Mouse (Mus musculus) heart, embryonic 13.5 days (tissue): ENCODE data around the gene Crebl2. TPM values are rescaled to one million over a fixed set of nuclear protein-coding genes. Genes with fewer than 3 reads are reported as not detected.

Experiments used
- ATAC-seq: fragments of 200-750 bp; cut with Nextera tagmentation; 2 replicates; pipeline ENCODE4 v1.8.0; 2017; ENCODE audit warnings: moderate TSS enrichment; ENCODE audit not compliant: insufficient number of reproducible peaks, low FRiP score, low TSS enrichment; ENCODE audit errors: extremely low read depth
- H3K27ac ChIP-seq: fragments of 300-500 bp; sonication (generic); replicated peaks from 2 replicates; pipeline ENCODE4 v1.5.1; 2015; ENCODE audit warnings: moderate library complexity, mild to moderate bottlenecking, inconsistent platforms
- H3K27me3 ChIP-seq: fragments of 300-500 bp; sonication (generic); replicated peaks from 2 replicates; pipeline ENCODE4 v1.6.1; 2015; ENCODE audit warnings: mild to moderate bottlenecking, inconsistent platforms
- H3K36me3 ChIP-seq: fragments of 300-500 bp; sonication (generic); 2 replicates; pipeline ENCODE4 v1.6.1; 2015; ENCODE audit warnings: mild to moderate bottlenecking, inconsistent platforms
- H3K4me1 ChIP-seq: fragments of 300-500 bp; sonication (generic); 2 replicates; pipeline ENCODE4 v1.6.1; 2015; ENCODE audit warnings: inconsistent platforms
- H3K4me2 ChIP-seq: fragments of 300-500 bp; sonication (generic); 2 replicates; pipeline ENCODE4 v1.6.1; 2015; ENCODE audit warnings: inconsistent platforms, mild to moderate bottlenecking, moderate library complexity
- H3K4me3 ChIP-seq: fragments of 300-500 bp; sonication (generic); 2 replicates; pipeline ENCODE4 v1.5.1; 2015; ENCODE audit warnings: moderate library complexity, mild to moderate bottlenecking, inconsistent platforms
- H3K9ac ChIP-seq: fragments of 300-500 bp; sonication (generic); 2 replicates; pipeline ENCODE4 v1.6.1; 2015; ENCODE audit warnings: inconsistent platforms, mild to moderate bottlenecking, moderate library complexity
- H3K9me3 ChIP-seq: fragments of 300-500 bp; sonication (generic); 2 replicates; pipeline ENCODE4 v1.6.1; 2016; ENCODE audit warnings: inconsistent platforms
- WGBS: fragments of 180-500 bp; shearing (Covaris S2); methylation state at CpG from one replicate; pipeline ENCODE4 v1.1.7; 2015; ENCODE audit warnings: mixed read lengths; 5-methylcytosine and 5-hydroxymethylcytosine counted together
- polyA plus RNA-seq: library from polyadenylated mRNA; unstranded; fragments of >200 nt; fragmentation: Nextera tagmentation; extraction: Ambion mirVana; gene quantifications from 2 replicates; pipeline ENCODE4 v1.2.1, GENCODE M21; 2015

Gene Crebl2
- 1.6 and 1.8 TPM in 2 replicates for polyA plus RNA-seq

DNA sequence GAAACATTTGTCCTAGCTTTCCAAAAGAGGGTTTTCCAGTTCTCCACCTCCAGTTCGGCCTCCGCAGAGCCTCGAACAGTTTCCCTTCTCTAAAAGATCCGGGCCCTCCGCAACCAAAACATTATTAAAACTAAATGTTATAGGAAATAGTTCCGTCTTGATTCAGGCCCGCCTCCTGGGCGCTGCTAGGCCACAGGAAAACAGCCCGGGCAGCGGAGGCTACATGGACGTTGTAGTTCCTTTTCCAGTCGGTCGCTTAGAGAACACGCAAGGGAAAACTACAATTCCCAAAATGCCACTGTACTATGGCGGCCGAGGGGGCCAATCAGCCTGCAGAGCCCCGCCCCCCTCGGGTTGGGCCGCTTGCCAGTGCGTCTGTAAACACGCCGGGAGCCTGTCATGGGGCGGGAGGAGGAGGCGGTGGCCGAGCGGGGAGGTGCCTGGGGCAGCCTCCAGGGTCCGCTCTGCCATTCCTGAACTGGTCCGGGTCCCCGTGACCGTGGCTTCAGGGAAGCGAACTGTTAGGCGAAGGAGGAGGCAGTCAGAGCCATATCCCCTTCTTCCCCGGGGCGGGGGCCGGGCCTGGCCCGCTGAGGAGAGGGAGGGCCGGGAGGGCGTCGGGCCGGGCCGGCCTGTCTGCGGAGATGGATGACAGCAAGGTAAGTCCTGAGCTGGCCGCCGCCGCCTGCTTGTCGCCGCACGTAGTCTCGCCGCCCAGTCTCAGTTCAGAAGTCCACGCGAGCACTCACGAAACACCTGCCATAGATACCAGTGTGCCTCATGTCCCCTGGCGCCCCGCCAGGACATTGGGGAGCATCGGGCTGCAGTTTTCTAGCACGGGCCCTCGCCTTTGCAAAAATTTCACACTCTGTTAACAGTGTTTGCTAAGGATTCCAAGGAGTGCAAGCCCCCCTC is at the start of gene Crebl2:
Gene Crebl2 (plus strand): TSS at position 369 of the 915 bp plus-strand sequence.
- Histone ChIP-seq H3K27ac (peak within 1 kb of the TSS; percentile 96), H3K36me3 (no peaks in the 10 kb centered on the region), H3K4me1 (peaks cover 26% of the 10 kb centered on the region), H3K27me3 (no peaks in the 10 kb centered on the region), H3K9me3 (no peaks in the 10 kb centered on the region), H3K9ac (peak within 1 kb of the TSS; percentile 88), H3K4me3 (peak within 1 kb of the TSS; percentile 73), H3K4me2 (peak within 1 kb of the TSS; percentile 90)
- under 1% methylated on average over 55 of the region's 58 CpGs for WGBS
- ATAC-seq = peak; percentile 97

DNA sequence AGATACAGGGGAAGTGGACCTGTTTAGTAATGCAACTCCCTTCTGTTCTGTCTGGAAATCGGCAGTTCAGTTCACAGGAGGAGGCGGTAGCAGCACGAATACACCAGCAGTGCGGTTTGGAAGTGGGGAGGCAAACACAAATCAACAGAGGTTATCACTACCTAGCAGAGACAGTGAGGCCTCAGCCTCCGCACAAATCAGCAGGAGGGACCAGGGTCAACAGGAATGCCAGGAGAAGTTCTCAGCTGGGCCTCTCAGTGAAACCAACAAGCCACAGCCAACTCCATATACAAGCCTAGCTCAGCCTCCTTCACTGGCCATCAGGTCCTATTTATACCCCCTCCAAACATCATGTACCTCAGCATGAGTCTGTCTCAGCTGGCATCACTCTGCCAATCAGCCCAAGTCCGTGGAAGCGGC is 48.5 kb upstream of the Crebl2 start:
- peak overlapping the region; percentile 5; the same call in 1 of the 2 replicates for H3K4me3 ChIP-seq
- no peak for ATAC-seq
- H3K36me3 ChIP-seq = peaks cover 3% of the 10 kb centered on the region; the same call in 1 of the 2 replicates
- peak overlapping the region; percentile 66 for H3K9ac ChIP-seq
- peak overlapping the region; percentile 44 for H3K4me2 ChIP-seq
- peaks cover 41% of the 10 kb centered on the region for H3K4me1 ChIP-seq
- peak overlapping the region; percentile 72 for H3K27ac ChIP-seq
- H3K9me3 ChIP-seq = no peaks in the 10 kb centered on the region
- no peaks in the 10 kb centered on the region for H3K27me3 ChIP-seq
- WGBS = 45% methylated on average over 7 of the region's 7 CpGs

DNA sequence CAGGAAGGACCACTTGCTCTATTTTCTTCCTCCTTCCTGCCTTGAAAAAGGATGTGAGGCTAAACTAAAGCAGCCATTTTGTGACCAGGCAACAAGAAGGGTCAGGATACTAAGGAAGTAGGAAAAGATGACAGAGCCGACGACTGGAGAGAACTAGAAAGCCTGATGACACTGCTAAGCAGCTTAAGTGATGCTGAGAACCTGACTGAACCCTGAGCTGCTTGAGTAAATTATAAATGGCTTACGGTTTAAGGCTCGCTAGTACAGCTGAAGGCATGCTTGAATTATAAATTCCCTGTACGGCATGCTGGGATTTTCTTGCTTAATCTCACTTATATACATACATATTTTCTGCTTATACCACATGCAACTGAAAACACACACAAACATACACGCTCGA is 47.1 kb upstream of the Crebl2 start:
- no peak overlapping the region; the same call in 1 of the 2 replicates for H3K27ac ChIP-seq
- peaks cover 53% of the 10 kb centered on the region for H3K4me1 ChIP-seq
- 86% methylated on average over 7 of the region's 7 CpGs for WGBS

DNA sequence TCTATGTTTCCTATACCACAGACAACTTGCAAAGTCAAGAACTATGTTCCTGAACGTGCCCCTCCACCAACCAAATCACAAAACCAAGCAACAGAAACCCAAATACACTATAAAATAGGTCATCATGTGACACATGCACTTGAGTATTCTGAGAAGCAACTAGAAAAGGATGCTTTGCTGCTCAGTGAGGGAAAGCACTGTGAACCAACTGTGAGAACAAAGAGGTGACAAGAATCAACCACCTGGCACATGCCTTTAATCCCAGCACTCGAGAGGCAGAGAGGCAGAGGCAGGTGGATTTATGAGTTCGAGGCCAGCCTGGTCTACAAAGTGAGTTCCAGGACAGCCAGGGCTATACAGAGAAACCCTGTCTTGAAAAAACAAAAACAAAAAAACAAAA is 43.5 kb upstream of the Crebl2 start:
- 68% methylated on average over 3 of the region's 3 CpGs for WGBS
- Histone ChIP-seq H3K4me3 (no peak overlapping the region), H3K27me3 (no peaks in the 10 kb centered on the region), H3K9ac (no peak overlapping the region), H3K9me3 (no peaks in the 10 kb centered on the region), H3K36me3 (0 out of 2 replicates have a peak, but pooled peaks cover 2% of the 10 kb centered on the region), H3K4me2 (no peak overlapping the region), H3K27ac (no peak overlapping the region), H3K4me1 (peaks cover 57% of the 10 kb centered on the region)
- ATAC-seq = no peak

More for the DNA sequence above, 47.1 kb upstream of the Crebl2 start:
- ATAC-seq = no peak
- H3K4me3 ChIP-seq = no peak overlapping the region
- no peaks in the 10 kb centered on the region for H3K27me3 ChIP-seq
- H3K9me3 ChIP-seq = no peaks in the 10 kb centered on the region
- H3K9ac ChIP-seq = no peak overlapping the region
- H3K4me2 ChIP-seq = no peak overlapping the region
- 0 out of 2 replicates have a peak, but pooled peaks cover 2% of the 10 kb centered on the region for H3K36me3 ChIP-seq

DNA sequence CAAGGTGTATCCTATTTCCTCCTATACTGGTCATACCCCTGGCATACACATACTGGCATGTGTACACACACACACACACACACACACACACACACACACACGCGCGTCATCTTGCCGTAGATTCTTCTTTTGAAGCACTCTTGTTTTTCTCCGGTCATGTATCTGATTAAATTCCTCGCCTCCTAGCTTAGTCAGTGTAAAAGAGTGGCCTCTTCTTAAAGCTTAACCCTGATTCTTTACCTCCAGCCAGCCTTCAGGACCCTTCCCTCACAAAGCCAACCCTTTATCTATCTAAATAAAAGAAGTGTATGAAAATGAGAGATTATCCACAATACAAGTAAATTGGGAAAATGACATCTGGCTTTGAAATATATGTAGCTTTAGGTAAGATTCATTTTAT is 40.9 kb upstream of the Crebl2 start:
- peak overlapping the region; percentile 35; the same call in 1 of the 2 replicates for H3K4me2 ChIP-seq
- no peak for ATAC-seq
- no peaks in the 10 kb centered on the region for H3K9me3 ChIP-seq

DNA sequence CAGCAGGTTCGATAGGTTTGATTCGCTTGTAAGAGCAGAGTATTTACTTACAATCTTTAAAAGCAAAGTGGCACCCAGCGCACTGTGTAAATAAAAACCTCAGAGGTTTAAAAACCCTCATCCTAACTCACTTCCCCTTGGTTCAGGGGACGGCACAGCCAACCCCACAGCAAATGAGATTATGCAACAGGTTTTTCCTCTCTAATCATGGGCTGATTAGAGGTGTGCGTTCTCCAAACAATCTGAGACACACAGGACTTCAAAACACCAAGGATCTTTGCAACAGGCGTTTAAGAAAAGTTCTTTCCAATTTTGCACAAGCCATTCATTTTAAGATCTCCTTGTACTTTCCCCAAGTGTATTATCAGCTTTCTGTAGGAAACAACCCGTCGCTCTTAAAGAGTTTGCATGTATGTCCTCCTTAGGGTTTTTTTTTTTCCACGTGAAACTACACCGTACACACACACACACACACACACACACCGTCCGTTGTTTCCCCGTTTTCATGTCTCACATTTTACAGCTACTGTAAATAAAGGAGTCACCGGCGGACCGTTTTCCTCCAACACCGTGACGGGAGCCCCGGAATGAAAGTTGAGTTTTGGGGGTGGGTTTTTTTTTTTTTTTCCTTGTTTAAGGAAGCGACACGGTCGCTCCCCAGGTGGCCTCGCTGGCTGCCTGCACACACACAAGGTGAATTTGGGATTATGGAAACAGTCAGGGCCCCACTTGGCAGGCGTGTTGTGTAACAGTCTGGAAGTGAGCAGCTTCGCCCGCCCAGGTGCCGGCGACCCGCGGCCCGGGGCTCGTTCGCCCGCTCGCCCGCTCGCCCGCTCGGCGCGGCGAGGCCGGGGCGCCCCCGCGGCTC is 38.5 kb upstream of the Crebl2 start:
- peak overlapping the region; percentile 100 for H3K9ac ChIP-seq
- H3K9me3 ChIP-seq = no peaks in the 10 kb centered on the region
- no peaks in the 10 kb centered on the region for H3K27me3 ChIP-seq
- 0 out of 2 replicates have a peak, but pooled peaks cover 2% of the 10 kb centered on the region for H3K36me3 ChIP-seq
- peaks cover 46% of the 10 kb centered on the region for H3K4me1 ChIP-seq
- peak overlapping the region; percentile 87 for H3K4me3 ChIP-seq
- peak overlapping the region; percentile 72 for H3K4me2 ChIP-seq
- H3K27ac ChIP-seq = peak overlapping the region; percentile 100
- peak; percentile 18; the same call in 1 of the 2 replicates for ATAC-seq
- under 1% methylated on average over 46 of the region's 46 CpGs for WGBS

More for the DNA sequence above, 40.9 kb upstream of the Crebl2 start:
- Histone ChIP-seq H3K27ac (no peak overlapping the region), H3K9ac (peak overlapping the region; percentile 58), H3K4me1 (peaks cover 51% of the 10 kb centered on the region), H3K27me3 (no peaks in the 10 kb centered on the region), H3K36me3 (0 out of 2 replicates have a peak, but pooled peaks cover 2% of the 10 kb centered on the region), H3K4me3 (no peak overlapping the region; the same call in 1 of the 2 replicates)
- WGBS = 49% methylated on average over 6 of the region's 6 CpGs

DNA sequence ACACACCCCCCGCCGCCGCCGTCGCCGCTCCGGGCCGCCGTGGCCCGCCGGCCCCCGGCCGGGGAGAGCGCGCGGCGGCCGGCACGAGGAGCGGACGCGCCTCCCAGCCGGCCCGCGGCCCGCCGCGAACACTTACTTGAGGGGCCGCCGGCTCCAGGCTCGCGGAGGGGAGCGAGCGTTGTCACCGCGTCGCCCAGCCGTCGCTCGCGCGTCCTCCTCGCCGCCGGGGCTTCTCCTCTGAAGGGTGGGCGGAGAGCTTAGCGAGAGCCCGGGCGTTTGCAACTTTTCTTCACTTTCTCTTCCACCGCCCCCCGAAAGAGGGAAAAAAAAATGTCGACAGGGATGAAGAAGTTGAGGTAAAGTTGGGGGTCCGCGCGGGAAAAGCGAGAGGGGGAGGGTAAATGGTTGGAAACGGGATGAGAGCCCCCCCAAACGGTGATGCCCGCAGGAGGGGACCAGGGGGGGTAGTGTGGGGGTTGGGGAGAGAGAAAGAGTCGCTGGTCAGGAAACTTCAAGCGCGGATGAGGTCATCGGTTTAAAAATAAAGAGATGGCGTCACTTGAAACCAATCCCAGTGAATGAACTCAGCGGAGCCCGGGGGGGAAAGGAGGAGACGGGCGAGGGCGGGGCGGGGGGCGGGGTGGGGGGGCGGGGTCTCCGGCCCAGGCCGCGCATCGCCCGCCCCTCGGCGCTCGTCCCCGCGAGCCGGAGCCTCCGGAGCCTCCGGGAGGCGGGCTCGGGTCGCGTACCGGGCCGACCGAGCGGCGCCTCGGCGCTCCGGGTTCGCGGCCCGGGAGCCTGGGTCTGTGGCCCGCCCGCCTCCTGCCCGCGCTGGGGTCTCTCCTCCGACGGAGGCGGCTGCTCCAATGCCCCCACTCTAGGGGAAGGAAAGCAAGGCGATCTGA is 37.6 kb upstream of the Crebl2 start, which contains the start of gene Dusp16:
Gene Dusp16 (minus strand): TSS at position 485 of the 905 bp plus-strand sequence.
- H3K27ac ChIP-seq = peak within 1 kb of the TSS; percentile 100
- H3K9me3 ChIP-seq = no peaks in the 10 kb centered on the region
- H3K9ac ChIP-seq = peak within 1 kb of the TSS; percentile 100
- peak within 1 kb of the TSS; percentile 72 for H3K4me2 ChIP-seq
- H3K4me1 ChIP-seq = peaks cover 39% of the 10 kb centered on the region
- under 1% methylated on average over 96 of the region's 108 CpGs for WGBS
- peak; percentile 90 for ATAC-seq
- H3K27me3 ChIP-seq = no peaks in the 10 kb centered on the region
- H3K36me3 ChIP-seq = no peaks in the 10 kb centered on the region
- peak within 1 kb of the TSS; percentile 87 for H3K4me3 ChIP-seq

DNA sequence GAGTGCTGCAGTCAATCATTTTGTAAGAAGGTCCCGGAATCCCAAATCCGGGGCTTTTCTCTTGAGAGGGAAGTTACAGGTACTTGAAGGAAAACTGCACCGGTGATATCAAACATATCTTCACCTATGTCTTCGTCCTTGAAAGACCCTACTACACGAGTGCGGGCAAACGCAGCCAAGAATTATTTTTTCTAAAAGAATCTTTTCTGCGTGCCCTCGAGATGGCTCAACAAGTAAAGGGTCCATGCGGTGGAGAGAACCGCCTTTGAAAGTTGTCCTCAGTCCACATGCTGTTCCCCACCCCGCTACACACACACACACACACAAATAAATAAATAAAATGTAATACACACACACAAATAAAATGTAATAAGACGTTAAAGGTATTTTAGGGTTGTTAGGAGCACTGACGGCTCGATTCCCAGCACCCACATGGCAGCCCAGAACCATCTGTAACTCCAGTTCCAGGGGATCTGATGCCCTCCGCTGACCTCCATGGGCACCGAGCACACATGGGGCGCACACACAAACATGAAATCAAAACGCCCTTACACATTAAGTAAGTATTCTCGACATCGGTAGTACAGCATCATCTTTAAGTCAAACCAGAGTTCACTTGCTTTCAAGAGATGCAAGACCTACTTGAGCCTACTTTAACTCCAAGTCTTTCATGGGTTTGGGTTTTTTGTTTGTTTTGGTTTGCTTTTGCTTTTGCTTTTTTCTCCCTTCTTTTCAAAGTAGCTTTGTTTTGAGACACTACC is 36.7 kb upstream of the Crebl2 start:
- Histone ChIP-seq H3K9me3 (no peaks in the 10 kb centered on the region), H3K4me1 (peaks cover 31% of the 10 kb centered on the region)
- WGBS = 47% methylated on average over 21 of the region's 21 CpGs

DNA sequence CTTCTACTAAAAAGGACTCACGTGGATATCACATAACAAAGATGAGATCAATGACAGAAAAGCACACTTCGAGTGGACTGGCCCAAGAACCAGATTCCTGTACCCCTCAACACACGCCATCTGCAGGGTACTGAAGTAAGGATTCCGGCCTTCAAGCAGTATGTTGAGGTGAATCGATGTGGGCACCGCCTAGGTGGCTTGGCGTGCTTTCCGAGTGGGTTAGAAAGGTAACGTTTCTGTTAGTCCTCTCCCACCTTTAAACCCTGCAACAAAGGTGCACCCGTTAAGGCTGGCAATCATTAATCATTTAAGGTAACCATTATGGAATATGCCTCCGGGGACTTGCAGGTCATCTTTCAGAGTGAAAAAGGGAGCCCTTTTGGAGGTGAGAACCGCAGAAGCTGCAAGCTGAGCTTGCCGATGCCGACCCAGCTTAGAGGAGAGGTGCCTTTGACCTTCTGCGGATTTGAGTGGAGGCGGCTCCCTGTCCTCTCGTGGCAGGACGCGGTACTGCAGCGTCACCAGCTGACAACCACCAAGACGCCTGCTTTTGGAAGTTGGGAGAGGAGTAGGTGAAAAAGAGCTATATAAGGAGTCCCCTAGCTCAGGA is 35.9 kb upstream of the Crebl2 start:
- Histone ChIP-seq H3K36me3 (no peaks in the 10 kb centered on the region), H3K4me3 (peak overlapping the region; percentile 17; the same call in 1 of the 2 replicates), H3K9me3 (no peaks in the 10 kb centered on the region), H3K4me1 (peaks cover 25% of the 10 kb centered on the region), H3K4me2 (peak overlapping the region; percentile 72), H3K27me3 (no peaks in the 10 kb centered on the region), H3K9ac (peak overlapping the region; percentile 58; the same call in 1 of the 2 replicates), H3K27ac (peak overlapping the region; percentile 21; the same call in 1 of the 2 replicates)
- 16% methylated on average over 21 of the region's 21 CpGs for WGBS
- no peak for ATAC-seq

More for the DNA sequence above, 36.7 kb upstream of the Crebl2 start:
- Histone ChIP-seq H3K4me2 (peak overlapping the region; percentile 72), H3K27ac (peak overlapping the region; percentile 66), H3K27me3 (no peaks in the 10 kb centered on the region), H3K4me3 (peak overlapping the region; percentile 87), H3K36me3 (no peaks in the 10 kb centered on the region), H3K9ac (peak overlapping the region; percentile 91)
- ATAC-seq = no peak
